Mouse (Mus musculus): ENCODE measurements at regions not wholly inside any gene's neighbourhood (a gene's known extent, or its start where the extent isn't known, plus 50 kb on each side); places are given as distances from the start of the nearest gene placed in this dataset.

DNA sequence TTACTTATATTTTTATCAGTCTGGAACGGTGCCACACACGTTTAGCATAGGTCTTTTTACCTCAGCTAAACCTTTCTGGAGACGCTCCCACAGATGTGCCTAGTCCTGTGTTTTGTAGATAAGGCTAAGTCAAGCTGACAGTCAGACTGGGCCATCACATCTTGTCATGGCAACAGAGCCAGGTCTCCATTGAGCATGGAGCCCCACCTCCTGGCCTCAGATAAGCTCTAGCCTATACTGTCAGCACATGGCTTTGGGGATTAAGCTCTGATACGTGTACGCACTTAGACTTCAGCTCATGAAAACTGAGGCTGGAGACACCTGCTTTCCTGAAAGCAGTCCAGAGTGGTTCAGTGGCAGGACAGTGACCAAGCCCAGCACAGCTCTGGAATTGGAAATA lies 392.4 kb upstream of the Kcnab2 start:
- TF ChIP-seq CTCF (conservative IDR thresholded peaks at IDR 0.05; ENCODE audit: low read length) (no peak), POU5F1 (IDR thresholded peaks at IDR 0.05; ENCODE audit: borderline replicate concordance, low read length) (no peak), NANOG (IDR thresholded peaks at IDR 0.05; ENCODE audit: borderline replicate concordance, low read length) (no peak)
